Mouse (Mus musculus) granulocyte monocyte progenitor cell, adult 5-6 weeks (primary cell): ENCODE data around the gene Des. TPM values are rescaled to one million over a fixed set of nuclear protein-coding genes. Genes with fewer than 3 reads are reported as not detected.

ENCODE experiments used
- ATAC-seq: replicated peaks from 2 replicates; pipeline ENCODE4 v1.8.0; 2016; ENCODE audit warnings: mild to moderate bottlenecking, moderate TSS enrichment, inconsistent platforms; ENCODE audit not compliant: poor library complexity, severe bottlenecking
- total RNA-seq, 2 experiments: library from RNA; stranded (forward) in 1 of 2; stranded (reverse) in 1 of 2; fragments of 200-712, 200-1000 nt in 1 of 2; fragments of >200 nt in 1 of 2; fragmentation: Nextera tagmentation in 1 of 2; gene quantifications; 2 replicates each; pipeline ENCODE4 v1.2.3; 2014 to 2017

Des gene
- total RNA-seq, 2 experiments from 2014 or later = not detected

DNA sequence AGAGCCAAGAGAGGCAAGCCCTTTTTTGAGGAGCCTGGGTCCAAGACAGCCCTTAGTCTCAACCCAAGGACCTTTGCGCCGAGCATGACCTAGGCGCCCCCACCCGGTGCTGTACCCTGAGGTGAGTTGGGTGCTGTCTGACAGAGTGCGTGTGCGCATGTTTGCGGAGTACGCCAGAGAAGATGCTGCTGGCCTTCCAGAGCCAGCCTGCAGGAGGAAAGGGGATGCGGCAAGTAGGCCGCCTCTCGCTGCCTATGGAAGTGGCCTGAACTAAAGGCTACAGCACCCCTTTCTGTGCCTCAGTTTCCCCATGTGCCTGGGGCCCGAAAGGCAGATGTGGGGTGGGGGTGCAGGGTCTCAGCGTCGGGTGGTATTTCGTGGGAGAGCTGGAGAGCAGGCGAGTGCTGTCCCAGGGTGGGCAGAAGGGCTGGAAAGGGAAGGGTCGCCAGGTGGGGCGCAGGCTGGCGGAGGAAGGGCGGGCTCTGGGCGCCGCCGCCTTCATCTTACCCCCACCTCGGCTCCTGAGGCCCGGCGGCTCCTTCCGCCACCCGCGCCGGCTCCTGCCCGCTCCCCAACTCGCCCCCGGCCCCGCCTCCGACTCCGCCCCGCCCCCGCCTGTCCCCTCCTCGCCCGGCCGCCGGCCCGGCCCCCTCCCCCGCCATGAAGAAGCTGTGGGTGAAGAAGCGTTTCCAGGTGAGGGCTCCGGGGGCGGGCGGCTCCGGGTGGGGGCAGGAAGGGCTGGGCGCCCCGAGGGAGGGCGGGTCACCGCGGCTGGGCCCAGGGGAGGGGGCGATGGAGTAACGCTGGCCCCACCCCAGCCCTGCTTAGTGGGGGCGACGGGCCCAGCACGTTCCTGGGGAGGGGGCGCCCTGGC is 21.6 kb downstream of the Des start:
- ATAC-seq = peak; percentile 25

DNA sequence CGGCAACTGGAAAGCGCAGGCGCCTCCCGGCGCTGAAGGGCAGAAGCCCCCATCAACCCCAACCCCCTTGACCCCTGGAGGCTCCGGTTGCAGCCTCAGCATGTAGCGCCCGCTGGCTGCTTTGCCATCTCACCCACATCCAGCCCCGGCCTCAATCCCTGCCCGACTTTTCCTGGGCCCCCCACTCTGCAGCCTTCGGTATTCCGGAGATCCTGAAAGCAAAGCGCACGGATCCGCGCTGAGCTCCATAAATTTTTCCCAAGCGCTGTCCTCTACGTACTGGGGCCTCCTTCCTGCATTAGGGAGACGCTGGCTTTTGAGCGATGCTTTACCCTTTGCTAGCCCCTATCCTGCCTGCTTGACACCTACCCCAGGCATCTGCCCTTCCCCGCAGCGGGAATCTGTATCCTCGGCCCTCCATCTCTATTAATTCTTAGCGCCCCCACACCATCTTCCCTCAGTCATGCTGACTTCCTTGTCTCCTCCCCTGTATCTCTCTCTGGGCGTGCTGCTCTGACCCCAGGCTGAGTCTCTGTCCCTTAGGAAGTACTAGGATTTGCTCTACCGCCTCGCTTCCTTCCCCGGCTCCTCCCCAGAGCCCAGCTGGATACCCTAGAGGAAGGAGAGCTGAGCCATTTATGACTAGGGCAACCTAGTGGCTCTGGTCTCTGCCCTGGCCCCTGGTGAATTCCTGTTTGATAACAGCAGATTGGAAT is 22.4 kb downstream of the Des start:
- ATAC-seq = 0 out of 2 replicates have a peak, but pooled peaks have one; percentile 8

GRCm38 (mm10) chr1:75384470-75385141 is 24.5 kb downstream of the Des start:
- ATAC-seq = no peak

DNA sequence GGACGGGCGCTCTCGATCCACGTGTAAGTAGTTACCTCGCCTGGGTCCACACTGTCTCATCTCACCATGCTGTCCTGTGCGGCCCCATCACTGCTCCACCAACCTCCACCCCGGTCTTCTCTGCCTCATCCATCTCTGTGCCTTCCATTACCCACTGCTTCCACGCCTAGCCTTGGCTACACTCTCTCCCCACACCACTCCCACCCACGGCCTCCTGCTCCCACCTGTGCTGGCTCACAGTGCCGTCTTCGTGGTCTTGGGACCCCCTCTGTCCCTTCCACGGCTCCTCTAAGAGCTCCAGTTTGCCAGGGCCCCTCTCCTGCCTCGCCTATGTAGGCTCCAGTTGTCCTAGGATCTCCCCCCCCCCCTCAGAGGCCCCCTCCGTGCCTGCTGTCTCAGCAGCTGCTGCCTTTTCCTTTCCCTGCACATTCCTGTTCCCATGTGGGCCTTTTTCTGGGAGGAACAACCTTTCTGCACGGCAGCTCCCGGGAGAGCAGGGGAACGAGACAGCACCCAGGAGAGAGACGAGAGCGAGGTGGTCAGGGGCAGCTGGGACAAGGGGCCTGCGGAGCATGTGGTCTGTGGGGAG is 25.1 kb downstream of the Des start:
- ATAC-seq = no peak

DNA sequence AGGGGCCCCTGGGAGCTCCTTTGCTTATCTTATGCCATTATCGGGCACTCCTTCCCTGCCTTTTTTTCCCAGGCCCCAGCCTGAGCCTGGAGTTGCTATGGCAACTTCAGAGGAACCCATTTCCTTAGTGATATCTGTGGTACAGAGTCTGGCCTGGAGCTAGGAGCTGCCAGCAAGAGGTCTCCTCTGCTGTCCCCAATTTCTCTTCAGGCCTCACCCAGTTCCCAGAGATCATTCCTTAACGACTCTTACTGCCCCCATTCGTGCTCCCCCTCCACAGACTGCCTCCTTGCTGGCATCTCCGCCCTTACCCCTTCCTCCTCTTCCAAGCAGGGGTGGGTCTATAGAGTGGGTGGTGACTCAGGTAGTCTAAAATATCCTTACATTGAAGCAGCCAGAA is 26.0 kb downstream of the Des start:
- ATAC-seq = no peak

DNA sequence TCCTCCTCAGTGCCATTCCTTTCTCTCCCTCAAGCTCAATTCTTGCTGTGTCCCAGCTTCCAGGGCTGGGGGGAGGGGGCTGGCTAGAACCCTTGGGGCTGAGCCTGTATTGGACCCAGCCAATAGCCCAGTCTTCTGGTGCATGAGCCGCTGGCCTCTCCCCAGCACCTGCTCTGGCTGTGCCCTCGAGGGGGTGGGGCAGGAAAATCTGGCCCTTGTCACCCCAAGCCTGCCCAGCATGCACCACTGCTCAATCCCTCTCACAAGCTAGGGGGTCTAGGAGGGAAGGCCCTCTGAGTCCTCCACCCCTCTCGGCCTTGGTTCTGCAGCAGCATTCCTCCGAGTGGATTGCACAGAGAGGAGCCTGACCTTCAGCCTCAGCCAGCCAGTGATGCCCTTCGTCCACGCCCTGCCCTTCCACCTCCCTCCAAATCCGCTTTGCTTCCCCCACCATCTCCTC is 27.4 kb downstream of the Des start:
- no peak for ATAC-seq

- peak; percentile 9; the same call in 1 of the 2 replicates for ATAC-seq
Observed at GRCm38 (mm10) chr1:75387929-75388897, 28.1 kb downstream of the Des start.

DNA sequence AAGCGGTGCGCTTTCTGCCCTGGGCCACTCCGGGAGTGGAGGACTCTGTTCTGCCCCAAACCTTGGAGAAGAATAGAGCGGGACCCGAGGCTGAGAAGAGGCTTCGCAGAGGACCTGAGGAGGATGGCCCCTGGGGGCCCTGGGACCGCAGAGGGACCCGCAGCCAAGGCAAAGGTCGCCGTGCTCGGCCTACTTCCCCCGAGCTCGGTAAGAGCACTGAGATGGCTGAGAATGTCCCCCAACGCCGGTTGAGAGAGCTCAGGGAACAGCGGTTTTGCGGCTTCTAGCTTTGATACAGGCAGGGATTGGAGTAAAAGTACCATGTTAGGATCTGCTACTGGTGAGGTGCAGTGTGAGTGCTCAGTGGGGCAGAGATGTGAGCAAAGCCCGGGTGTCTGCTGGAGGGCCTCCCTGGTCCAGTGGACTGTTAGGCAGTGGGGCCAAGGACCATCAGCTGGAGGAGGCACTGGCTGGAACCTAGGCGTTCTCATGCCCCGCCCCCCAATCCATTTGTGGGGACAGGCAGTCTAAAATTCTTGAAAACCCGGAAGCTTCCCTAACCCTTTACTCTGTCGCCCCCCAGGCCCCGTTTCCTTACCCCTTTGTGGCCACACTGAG is 28.9 kb downstream of the Des start:
- no peak for ATAC-seq

- ATAC-seq = no peak
Observed at GRCm38 (mm10) chr1:75393139-75393538, 33.0 kb downstream of the Des start.

- ATAC-seq = no peak
Observed at GRCm38 (mm10) chr1:75393846-75394245, 33.7 kb downstream of the Des start.

DNA sequence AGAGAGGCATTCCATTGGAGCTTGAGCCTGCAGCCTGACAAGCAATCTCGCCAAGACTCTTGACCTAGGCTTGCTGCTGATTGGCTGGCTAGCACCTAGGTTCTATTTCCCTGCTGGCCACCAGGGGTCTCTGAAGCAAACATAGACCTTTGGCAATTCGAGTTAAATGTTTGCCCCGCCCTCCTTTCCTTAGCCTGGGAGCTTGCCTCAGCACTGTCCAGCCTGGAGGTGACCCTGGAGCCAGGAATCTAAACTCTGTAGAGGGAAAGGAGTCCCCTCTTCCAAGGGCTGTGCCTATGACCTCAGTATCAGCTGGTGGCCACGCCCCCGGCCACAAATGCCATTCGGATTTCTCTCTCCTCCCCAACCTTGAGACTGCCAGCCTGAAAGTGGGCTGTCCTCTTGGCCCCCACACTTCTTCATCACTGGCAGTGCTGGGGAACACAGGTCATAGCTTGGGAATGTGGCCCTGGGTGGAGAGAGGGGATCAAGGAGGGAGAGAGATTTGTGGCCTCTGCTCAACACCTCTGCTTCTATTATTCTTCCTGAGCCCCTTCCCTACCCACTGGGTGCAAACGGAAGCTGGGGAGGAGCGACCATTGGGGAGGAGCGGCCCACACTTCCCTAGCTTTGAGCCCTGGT is 38.8 kb downstream of the Des start:
- peak; percentile 90 for ATAC-seq

DNA sequence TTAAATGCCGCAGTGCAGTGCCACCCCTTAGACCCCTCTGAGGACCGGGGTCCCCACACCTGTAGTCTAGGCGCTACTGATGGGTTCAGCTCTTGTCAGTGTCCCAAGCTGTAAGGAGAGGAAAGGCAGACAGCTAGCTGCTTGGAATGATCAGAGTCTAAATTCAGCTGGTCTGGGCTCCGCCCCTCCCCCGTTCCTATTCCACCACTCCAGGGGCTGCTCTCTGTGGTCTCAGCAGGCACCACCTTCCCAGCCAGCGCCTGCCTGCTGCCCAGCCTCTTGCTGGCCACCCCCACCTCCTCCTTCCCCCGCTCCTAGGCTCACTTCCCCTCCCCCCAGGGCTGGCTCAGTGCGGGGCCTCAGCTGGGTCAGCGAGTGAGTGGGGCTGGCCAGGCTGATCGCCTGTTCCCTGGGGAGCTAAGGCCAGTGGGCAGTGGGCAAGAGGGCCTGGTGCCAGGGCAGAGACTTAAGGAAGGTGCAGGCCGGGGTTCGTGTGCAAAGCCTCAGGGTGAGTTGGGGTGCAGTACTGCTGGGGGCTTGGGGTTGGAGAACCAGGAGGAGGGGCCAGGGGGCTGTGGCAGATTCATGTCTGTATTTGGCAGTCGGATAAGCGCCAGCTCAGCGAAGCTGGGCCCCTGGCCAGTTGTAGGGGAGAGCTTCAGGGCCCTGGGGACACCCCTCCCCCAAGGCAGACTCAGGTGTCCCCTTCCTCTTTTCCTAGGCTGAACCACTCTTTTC is 39.8 kb downstream of the Des start:
- ATAC-seq = 0 out of 2 replicates have a peak, but pooled peaks have one; percentile 17

DNA sequence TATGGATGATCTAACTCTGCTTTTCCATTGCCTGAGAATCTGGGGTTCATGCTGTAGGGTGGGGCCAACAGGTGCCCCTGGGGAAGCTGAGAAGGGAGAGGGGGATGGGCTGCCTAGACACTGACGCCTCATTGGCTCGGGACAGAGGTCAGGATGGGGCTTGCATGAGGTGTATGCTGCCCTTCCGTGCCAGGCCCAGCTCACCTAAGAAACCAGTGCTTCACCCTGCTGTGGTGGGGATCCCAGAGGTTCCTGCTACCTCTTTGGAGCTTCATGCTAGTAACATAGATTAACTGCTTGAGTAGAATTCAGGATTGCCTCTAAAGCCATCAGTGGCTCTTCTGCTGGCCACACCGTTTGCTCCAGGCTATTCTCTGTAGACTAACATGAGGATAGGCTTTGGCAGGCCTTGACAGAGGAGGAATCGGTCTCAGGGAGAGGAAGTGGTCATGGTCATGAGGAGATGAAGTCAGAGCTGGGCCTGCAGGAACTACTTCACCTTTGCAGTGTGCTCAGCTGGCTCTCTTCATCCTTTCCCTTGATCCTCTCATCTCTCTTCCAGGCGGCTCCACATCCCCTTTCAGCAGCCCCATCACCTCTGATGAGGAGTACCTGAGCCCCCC is 40.5 kb downstream of the Des start:
- ATAC-seq = no peak

GRCm38 (mm10) chr1:75405547-75405946 is 45.4 kb downstream of the Des start:
- ATAC-seq = no peak

DNA sequence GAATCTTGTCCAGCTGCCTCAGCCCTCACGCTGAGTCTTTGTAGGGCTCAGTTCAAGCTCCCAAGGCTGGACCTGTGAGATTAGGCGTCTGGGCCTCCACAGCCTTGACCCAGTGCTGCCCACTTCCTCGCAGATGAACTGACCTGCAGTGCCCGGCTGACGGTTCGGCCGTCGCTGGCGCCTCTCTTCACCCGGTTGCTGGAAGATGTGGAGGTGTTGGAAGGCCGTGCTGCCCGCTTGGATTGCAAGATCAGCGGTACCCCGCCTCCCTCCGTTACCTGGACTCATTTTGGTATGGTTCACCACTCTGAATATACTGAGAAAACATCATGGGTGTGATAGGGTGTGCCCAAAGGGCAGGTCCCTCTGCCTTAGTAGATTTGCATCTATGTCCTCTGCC is 46.0 kb downstream of the Des start:
- no peak for ATAC-seq

- ATAC-seq = no peak
Observed at GRCm38 (mm10) chr1:75407056-75407455, 46.9 kb downstream of the Des start.

- no peak for ATAC-seq
Observed at GRCm38 (mm10) chr1:75408210-75408609, 48.1 kb downstream of the Des start.
